Mouse (Mus musculus) forebrain, embryonic 11.5 days (tissue): ENCODE data around the gene Ramp1. TPM values are rescaled to one million over a fixed set of nuclear protein-coding genes. Genes with fewer than 3 reads are reported as not detected.

Source experiments
- ATAC-seq: fragments of 200-750 bp; cut with Nextera tagmentation; replicated peaks from 2 replicates; pipeline ENCODE4 v1.8.0; 2017; ENCODE audit warnings: moderate TSS enrichment; ENCODE audit not compliant: low FRiP score
- DNase-seq: peaks from one replicate; pipeline ENCODE4 v3.0.0-alpha.2; 2017; ENCODE audit warnings: low spot score
- H3K27ac ChIP-seq: fragments of 300-500 bp; sonication (generic); 2 replicates; pipeline ENCODE4 v1.5.1; 2014; ENCODE audit warnings: low read depth, low read length
- H3K27me3 ChIP-seq: fragments of 300-500 bp; sonication (generic); 2 replicates; pipeline ENCODE4 v1.6.1; 2014; ENCODE audit warnings: mild to moderate bottlenecking, low read length, mixed read lengths; ENCODE audit not compliant: control insufficient read depth, insufficient read depth
- H3K36me3 ChIP-seq: fragments of 300-500 bp; sonication (generic); 2 replicates; pipeline ENCODE4 v1.6.1; 2014; ENCODE audit warnings: mild to moderate bottlenecking, low read length, moderate library complexity, mixed read lengths; ENCODE audit not compliant: control insufficient read depth, insufficient read depth
- H3K4me1 ChIP-seq: fragments of 300-500 bp; sonication (generic); replicated peaks from 2 replicates; pipeline ENCODE4 v1.6.1; 2014; ENCODE audit warnings: low read length, mixed read lengths; ENCODE audit not compliant: control insufficient read depth, insufficient read depth
- H3K4me2 ChIP-seq: fragments of 300-500 bp; sonication (generic); 2 replicates; pipeline ENCODE4 v1.6.1; 2014; ENCODE audit warnings: low read depth, mild to moderate bottlenecking, low read length, moderate library complexity, mixed read lengths; ENCODE audit not compliant: severe bottlenecking
- H3K4me3 ChIP-seq: fragments of 300-500 bp; sonication (generic); 2 replicates; pipeline ENCODE4 v1.5.1; 2014; ENCODE audit warnings: low read depth, low read length
- H3K9ac ChIP-seq: fragments of 300-500 bp; sonication (generic); 2 replicates; pipeline ENCODE4 v1.6.1; 2014; ENCODE audit warnings: low read length
- H3K9me3 ChIP-seq: fragments of 300-500 bp; sonication (generic); 2 replicates; pipeline ENCODE4 v1.6.1; 2016; ENCODE audit warnings: low read length, mixed read lengths; ENCODE audit not compliant: control insufficient read depth
- WGBS: fragments of 180-500 bp; shearing (Covaris S2); extraction: QIAGEN DNeasy Blood & Tissue Kit; methylation state at CpG from one replicate; pipeline ENCODE4 v1.1.7; 2014; 5-methylcytosine and 5-hydroxymethylcytosine counted together
- polyA plus RNA-seq: library from polyadenylated mRNA; unstranded; fragments of >200 nt; fragmentation: Nextera tagmentation; extraction: Ambion mirVana; gene quantifications from 2 replicates; pipeline ENCODE4 v1.2.1, GENCODE M21; 2014

Gene Ramp1
- polyA plus RNA-seq, 1 experiment from 2014 or later = 0.12 TPM

GRCm38 (mm10) chr1:91215981-91216380, 36.4 kb downstream of the Ramp1 start:
- Histone ChIP-seq H3K27ac (no peak overlapping the region), H3K4me1 (no peaks in the 10 kb centered on the region), H3K36me3 (no peaks in the 10 kb centered on the region), H3K4me3 (no peak overlapping the region), H3K27me3 (no peaks in the 10 kb centered on the region), H3K9me3 (no peaks in the 10 kb centered on the region), H3K4me2 (no peak overlapping the region), H3K9ac (no peak overlapping the region)
- 68% methylated on average over 1 of the region's 1 CpGs for WGBS
- no peak for DNase-seq
- ATAC-seq = no peak

GRCm38 (mm10) chr1:91216504-91217267, 37.1 kb downstream of the Ramp1 start:
- Histone ChIP-seq H3K4me3 (no peak overlapping the region), H3K4me1 (no peaks in the 10 kb centered on the region), H3K27me3 (no peaks in the 10 kb centered on the region), H3K27ac (no peak overlapping the region), H3K9me3 (no peaks in the 10 kb centered on the region), H3K9ac (no peak overlapping the region), H3K36me3 (no peaks in the 10 kb centered on the region), H3K4me2 (no peak overlapping the region)
- DNase-seq (no peak), ATAC-seq (no peak)
- 75% methylated on average over 10 of the region's 10 CpGs for WGBS

- H3K9ac ChIP-seq = no peak overlapping the region
- no peak for ATAC-seq
- no peaks in the 10 kb centered on the region for H3K9me3 ChIP-seq
- no peak overlapping the region for H3K4me3 ChIP-seq
- H3K4me1 ChIP-seq = no peaks in the 10 kb centered on the region
- H3K27ac ChIP-seq = no peak overlapping the region
- WGBS = 91% methylated on average over 7 of the region's 7 CpGs
- H3K4me2 ChIP-seq = no peak overlapping the region
- DNase-seq = no peak
- H3K36me3 ChIP-seq = no peaks in the 10 kb centered on the region
- no peaks in the 10 kb centered on the region for H3K27me3 ChIP-seq
Measured at GRCm38 (mm10) chr1:91219641-91220321, 40.2 kb downstream of the Ramp1 start.

GRCm38 (mm10) chr1:91220322-91220672, 40.7 kb downstream of the Ramp1 start:
- Histone ChIP-seq H3K27ac (no peak overlapping the region), H3K4me3 (no peak overlapping the region), H3K4me2 (no peak overlapping the region), H3K9ac (no peak overlapping the region), H3K36me3 (no peaks in the 10 kb centered on the region), H3K9me3 (no peaks in the 10 kb centered on the region), H3K27me3 (no peaks in the 10 kb centered on the region), H3K4me1 (no peaks in the 10 kb centered on the region)
- DNase-seq (no peak), ATAC-seq (no peak)
- 91% methylated on average over 3 of the region's 3 CpGs for WGBS

- no peaks in the 10 kb centered on the region for H3K27me3 ChIP-seq
- no peak for ATAC-seq
- no peak overlapping the region for H3K9ac ChIP-seq
- H3K4me1 ChIP-seq = no peaks in the 10 kb centered on the region
- H3K36me3 ChIP-seq = no peaks in the 10 kb centered on the region
- 75% methylated on average over 4 of the region's 4 CpGs for WGBS
- H3K27ac ChIP-seq = no peak overlapping the region
- DNase-seq = no peak
- no peak overlapping the region for H3K4me2 ChIP-seq
- no peaks in the 10 kb centered on the region for H3K9me3 ChIP-seq
- no peak overlapping the region for H3K4me3 ChIP-seq
Measured at GRCm38 (mm10) chr1:91226562-91226961, 46.9 kb downstream of the Ramp1 start.

- Histone ChIP-seq H3K27ac (no peak overlapping the region), H3K4me1 (no peaks in the 10 kb centered on the region), H3K27me3 (no peaks in the 10 kb centered on the region), H3K9me3 (no peaks in the 10 kb centered on the region), H3K9ac (no peak overlapping the region), H3K4me2 (no peak overlapping the region), H3K4me3 (no peak overlapping the region), H3K36me3 (no peaks in the 10 kb centered on the region)
- ATAC-seq (no peak), DNase-seq (no peak)
- WGBS = 68% methylated on average over 15 of the region's 15 CpGs
Measured at GRCm38 (mm10) chr1:91227381-91228054, 47.9 kb downstream of the Ramp1 start.

- no peak overlapping the region for H3K4me2 ChIP-seq
- no peaks in the 10 kb centered on the region for H3K4me1 ChIP-seq
- no peak overlapping the region for H3K4me3 ChIP-seq
- no peaks in the 10 kb centered on the region for H3K9me3 ChIP-seq
- no peak for DNase-seq
- no peaks in the 10 kb centered on the region for H3K36me3 ChIP-seq
- no peak overlapping the region for H3K9ac ChIP-seq
- no peak overlapping the region for H3K27ac ChIP-seq
- ATAC-seq = no peak
- H3K27me3 ChIP-seq = no peaks in the 10 kb centered on the region
- 65% methylated on average over 6 of the region's 6 CpGs for WGBS
Measured at GRCm38 (mm10) chr1:91231142-91231541, 51.5 kb downstream of the Ramp1 start.

- H3K27ac ChIP-seq = no peak overlapping the region
- ATAC-seq = no peak
- 63% methylated on average over 5 of the region's 5 CpGs for WGBS
- no peak overlapping the region for H3K4me3 ChIP-seq
- H3K9ac ChIP-seq = no peak overlapping the region
- H3K27me3 ChIP-seq = no peaks in the 10 kb centered on the region
- no peak for DNase-seq
- H3K4me1 ChIP-seq = no peaks in the 10 kb centered on the region
- H3K9me3 ChIP-seq = no peaks in the 10 kb centered on the region
- H3K4me2 ChIP-seq = no peak overlapping the region
- no peaks in the 10 kb centered on the region for H3K36me3 ChIP-seq
Measured at GRCm38 (mm10) chr1:91231896-91232295, 52.3 kb downstream of the Ramp1 start.
